Mouse (Mus musculus): ENCODE data around the gene Sar1a. TPM values are rescaled to one million over a fixed set of nuclear protein-coding genes. Genes with fewer than 3 reads are reported as not detected.

The Sar1a gene
- polyA plus RNA-seq, 1 experiment from 2014 or later: 257 TPM

DNA sequence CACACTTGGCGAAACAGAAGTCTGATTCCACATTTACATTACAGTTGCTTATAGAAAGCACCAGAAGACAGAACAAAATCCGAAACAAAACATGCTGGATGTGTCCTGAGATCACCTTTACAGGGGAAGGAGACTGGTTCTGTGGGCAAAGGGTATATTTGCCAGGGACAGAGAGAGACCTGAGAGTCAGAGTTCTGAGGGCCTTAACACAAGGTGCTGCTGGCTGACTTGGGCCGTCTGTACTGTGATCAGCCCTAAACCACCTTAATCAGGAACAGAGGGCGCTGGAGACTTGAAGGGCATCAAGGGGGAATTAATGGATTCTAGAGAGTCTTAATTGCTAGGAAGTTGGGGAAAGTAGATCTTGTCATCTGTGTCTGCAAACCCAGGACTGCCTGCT lies 13.5 kb downstream of the Sar1a start:
- H3K36me3 ChIP-seq: peaks cover 66% of the 10 kb centered on the region
- 65% methylated on average over 4 of the region's 4 CpGs for WGBS

DNA sequence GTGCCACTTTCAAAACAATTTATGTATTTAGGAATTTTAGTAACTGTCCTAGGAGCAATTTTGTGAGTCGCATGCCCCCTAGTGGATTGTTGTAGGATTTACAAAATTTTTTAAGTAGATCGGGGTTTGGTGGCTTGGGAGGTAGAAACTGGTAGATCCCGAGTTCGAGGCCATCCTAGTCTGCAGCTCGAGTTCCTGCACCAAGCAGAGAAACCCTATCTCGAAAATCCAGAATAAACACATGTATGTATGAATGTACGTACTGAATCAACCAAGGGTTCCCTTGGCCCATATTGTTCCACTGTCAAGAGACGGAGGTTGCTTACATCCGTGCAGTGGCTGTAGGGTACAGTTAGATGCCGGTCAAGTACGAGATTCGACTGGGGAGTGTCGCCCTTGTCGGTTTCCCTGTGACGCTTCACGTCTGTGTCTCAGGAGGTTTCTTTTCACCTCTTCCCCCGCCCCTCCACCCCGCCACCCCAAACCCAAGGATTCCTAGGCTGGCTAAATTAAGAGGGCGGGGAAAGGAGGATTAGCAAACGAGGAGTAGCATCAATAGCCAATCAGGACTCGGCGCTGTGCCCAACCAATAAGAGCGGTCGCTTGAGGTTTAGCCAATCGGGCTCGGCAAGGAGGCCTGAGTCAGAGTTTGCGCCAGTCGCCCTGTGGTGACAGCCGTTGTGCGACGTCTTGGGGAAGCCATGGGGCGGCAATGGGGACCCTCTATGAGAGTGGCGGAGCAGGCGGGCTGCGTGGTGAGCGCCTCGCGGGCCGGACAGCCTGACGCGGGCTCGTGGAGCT lies 15.0 kb downstream of the Sar1a start, which contains the start of gene Tysnd1:
Gene Tysnd1 (plus strand): TSS at position 645 of the 801 bp plus-strand sequence.
- peak within 1 kb of the TSS; percentile 95 for H3K4me3 ChIP-seq
- no peaks in the 10 kb centered on the region for H3K27me3 ChIP-seq

More for the DNA sequence above, 13.5 kb downstream of the Sar1a start:
- Histone ChIP-seq H3K9ac (no peak overlapping the region), H3K4me1 (peaks cover 16% of the 10 kb centered on the region), H3K9me3 (no peaks in the 10 kb centered on the region), H3K27me3 (no peaks in the 10 kb centered on the region), H3K4me3 (no peak overlapping the region), H3K4me2 (replicated peaks) (no peak overlapping the region), H3K27ac (no peak overlapping the region)
- ATAC-seq (ENCODE audit: insufficient number of reproducible peaks, insufficient read depth, low FRiP score, low TSS enrichment): no peak

DNA sequence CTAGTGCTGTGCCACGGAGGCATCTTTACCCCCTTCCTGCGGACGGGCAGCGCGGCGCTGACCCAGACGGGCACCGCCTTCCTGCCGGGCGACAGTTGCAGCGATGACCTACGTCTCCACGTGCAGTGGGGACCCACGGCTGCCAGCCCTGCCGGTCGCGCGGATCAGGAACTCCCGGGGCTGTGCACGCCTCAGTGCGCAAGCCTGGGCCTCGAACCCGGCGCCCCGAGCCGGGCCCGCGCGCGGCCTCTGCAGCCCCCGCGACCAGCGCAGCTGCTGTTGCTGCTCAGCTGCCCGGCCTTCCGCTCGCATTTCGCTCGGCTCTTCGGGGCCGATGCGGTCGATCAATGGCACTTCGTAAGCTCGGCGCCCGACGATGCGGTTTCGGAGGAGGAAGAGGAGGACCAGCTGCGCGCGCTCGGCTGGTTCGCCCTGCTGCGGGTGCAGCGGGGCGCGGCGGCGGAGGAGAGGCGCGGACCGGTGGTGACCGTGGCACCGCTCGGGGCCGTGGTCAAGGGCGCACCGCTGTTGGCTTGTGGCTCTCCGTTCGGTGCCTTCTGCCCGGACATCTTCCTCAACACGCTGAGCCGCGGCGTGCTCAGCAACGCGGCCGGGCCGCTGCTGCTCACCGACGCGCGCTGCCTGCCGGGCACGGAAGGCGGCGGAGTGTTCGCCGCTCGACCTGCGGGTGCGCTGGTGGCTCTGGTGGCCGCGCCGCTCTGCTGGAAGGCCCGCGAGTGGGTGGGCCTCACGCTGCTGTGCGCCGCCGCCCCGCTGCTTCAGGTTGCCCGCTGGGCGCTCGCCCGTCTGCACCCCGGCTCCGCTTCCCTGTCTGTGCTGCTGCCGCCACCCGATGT lies 15.8 kb downstream of the Sar1a start:
- H3K9ac ChIP-seq: peak overlapping the region; percentile 82
- under 1% methylated on average over 93 of the region's 111 CpGs for WGBS
- peaks cover 52% of the 10 kb centered on the region for H3K36me3 ChIP-seq
- no peaks in the 10 kb centered on the region for H3K9me3 ChIP-seq
- H3K4me2 ChIP-seq (replicated peaks): peak overlapping the region; percentile 100
- no peak overlapping the region for H3K27ac ChIP-seq
- ATAC-seq (ENCODE audit: insufficient number of reproducible peaks, insufficient read depth, low FRiP score, low TSS enrichment): no peak; the same call in 1 of the 2 replicates
- peaks cover 16% of the 10 kb centered on the region for H3K4me1 ChIP-seq
- H3K27me3 ChIP-seq: no peaks in the 10 kb centered on the region
- peak overlapping the region; percentile 95 for H3K4me3 ChIP-seq

More for the DNA sequence above, 15.0 kb downstream of the Sar1a start, which contains the start of gene Tysnd1:
- Histone ChIP-seq H3K27ac (0 out of 2 replicates have a peak within 1 kb of the TSS, but pooled peaks have one; percentile 54), H3K36me3 (peaks cover 60% of the 10 kb centered on the region), H3K9me3 (no peaks in the 10 kb centered on the region), H3K4me1 (peaks cover 16% of the 10 kb centered on the region), H3K9ac (peak within 1 kb of the TSS; percentile 82), H3K4me2 (replicated peaks) (peak within 1 kb of the TSS; percentile 100)
- WGBS: 1% methylated on average over 42 of the region's 42 CpGs
- ATAC-seq (ENCODE audit: insufficient number of reproducible peaks, insufficient read depth, low FRiP score, low TSS enrichment): peak; percentile 94

DNA sequence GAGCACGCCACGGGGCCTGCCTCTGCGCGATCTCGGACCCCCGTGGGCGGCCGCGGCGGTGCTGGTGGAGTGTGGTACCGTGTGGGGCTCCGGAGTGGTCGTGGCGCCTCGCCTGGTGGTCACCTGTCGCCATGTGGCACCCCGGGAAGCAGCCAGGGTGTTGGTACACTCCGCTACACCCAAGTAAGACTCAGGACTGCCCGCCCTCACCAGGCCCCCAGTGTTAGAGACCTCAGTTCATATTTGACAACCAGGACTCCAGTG lies 16.4 kb downstream of the Sar1a start:
- Histone ChIP-seq H3K4me2 (replicated peaks) (peak overlapping the region; percentile 100), H3K27ac (no peak overlapping the region), H3K9me3 (no peaks in the 10 kb centered on the region), H3K9ac (peak overlapping the region; percentile 82), H3K36me3 (peaks cover 52% of the 10 kb centered on the region), H3K27me3 (no peaks in the 10 kb centered on the region), H3K4me1 (peaks cover 16% of the 10 kb centered on the region), H3K4me3 (peak overlapping the region; percentile 95)
- no peak for ATAC-seq (ENCODE audit: insufficient number of reproducible peaks, insufficient read depth, low FRiP score, low TSS enrichment)
- 10% methylated on average over 19 of the region's 19 CpGs for whole genome bisulfite sequencing

DNA sequence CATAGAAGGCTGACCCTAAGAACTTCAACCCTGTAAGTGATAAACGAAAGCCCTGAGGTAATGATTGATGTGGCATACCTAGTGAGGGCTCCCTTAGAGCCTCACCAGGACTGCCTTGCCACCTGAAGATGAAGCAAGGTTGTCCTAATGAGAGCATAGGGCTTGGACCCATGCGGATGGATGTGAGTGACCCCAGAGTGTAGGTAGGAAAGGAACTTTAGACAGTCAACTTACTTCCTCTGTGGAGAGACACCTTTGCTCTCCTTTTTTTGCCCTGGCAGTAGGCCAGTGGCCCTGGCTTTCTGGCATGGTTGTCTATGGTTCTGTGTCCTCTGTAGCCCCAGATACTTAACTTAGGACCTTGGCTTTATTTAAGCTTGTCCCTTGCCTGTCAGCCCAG lies 16.9 kb downstream of the Sar1a start:
- Histone ChIP-seq H3K4me1 (peaks cover 16% of the 10 kb centered on the region), H3K9me3 (no peaks in the 10 kb centered on the region), H3K36me3 (peaks cover 52% of the 10 kb centered on the region), H3K27me3 (no peaks in the 10 kb centered on the region), H3K4me2 (replicated peaks) (peak overlapping the region; percentile 100), H3K9ac (peak overlapping the region; percentile 82), H3K4me3 (peak overlapping the region; percentile 95), H3K27ac (no peak overlapping the region)
- ATAC-seq (ENCODE audit: insufficient number of reproducible peaks, insufficient read depth, low FRiP score, low TSS enrichment): no peak
- WGBS: 82% methylated on average over 2 of the region's 2 CpGs

DNA sequence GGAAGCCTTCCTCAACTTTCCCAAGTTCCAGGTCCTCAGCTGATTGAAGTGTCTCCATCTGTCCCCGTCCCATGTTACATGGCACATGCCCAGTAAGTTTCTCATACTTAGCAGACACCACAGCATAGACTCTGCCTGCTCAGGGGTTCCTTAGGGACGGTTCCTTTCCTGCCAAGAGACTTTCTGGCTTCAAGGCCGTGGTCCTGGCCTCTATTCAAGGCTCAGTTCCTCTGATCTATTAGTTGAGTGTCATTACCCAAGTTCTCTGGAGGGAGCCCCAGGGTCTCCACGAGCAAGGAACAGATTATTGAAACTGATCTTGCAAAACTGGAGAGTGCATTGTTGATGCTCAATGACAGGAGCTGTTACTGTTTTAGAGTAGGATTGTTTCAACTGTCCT lies 24.6 kb downstream of the Sar1a start:
- Histone ChIP-seq H3K27me3 (no peaks in the 10 kb centered on the region), H3K9me3 (no peaks in the 10 kb centered on the region), H3K4me1 (no peaks in the 10 kb centered on the region), H3K27ac (no peak overlapping the region), H3K9ac (no peak overlapping the region), H3K4me3 (no peak overlapping the region), H3K36me3 (peaks cover 35% of the 10 kb centered on the region), H3K4me2 (replicated peaks) (no peak overlapping the region)
- WGBS: 82% methylated on average over 4 of the region's 4 CpGs
- ATAC-seq (ENCODE audit: insufficient number of reproducible peaks, insufficient read depth, low FRiP score, low TSS enrichment): no peak

DNA sequence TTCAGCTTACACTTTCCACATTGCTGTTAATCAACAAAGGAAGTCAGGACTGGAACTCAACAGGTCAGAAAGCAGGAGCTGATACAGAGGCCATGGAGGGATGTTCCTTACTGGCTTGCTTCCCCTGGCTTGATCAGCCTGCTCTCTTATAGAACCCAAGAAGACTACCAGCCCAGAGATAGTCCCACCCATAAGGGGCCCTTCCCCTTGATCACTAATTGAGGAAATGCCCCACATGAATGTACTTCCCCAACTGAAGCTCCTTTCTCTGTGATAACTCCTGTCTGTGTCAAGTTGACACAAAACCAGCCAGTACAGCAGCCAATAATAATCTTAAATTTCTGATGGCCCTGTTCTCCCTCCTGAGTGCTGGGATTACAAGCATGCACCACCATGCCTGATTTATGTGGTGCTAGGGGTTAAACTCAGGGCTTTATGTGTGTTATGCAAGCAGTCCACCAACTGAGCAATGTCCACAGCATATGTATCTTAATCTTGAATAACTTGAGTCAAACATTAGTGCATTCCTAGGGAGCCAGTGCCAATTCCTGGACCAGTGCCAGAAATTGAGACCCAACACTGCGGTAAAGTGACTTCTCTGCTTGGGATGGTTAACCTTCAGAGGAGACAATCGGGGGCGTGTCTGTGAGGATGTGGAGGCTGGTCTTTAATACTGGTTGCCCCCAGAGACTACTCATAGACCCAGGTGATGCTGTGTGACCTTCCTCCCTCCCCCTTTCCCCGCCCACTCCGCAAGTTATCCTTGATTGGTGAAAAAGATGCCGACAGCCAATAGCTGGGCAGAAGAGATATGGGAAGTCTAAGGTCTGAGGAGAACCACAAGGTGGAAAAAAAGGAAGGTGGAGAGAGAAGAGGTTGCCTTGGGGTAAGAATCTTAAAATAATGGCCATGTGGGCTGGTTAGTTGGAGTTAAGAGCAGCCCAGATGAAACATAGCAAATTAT lies 26.6 kb downstream of the Sar1a start:
- Histone ChIP-seq H3K27ac (no peak overlapping the region), H3K4me3 (no peak overlapping the region), H3K4me1 (no peaks in the 10 kb centered on the region), H3K9ac (no peak overlapping the region), H3K27me3 (0 out of 2 replicates have a peak, but pooled peaks cover 4% of the 10 kb centered on the region), H3K36me3 (peaks cover 26% of the 10 kb centered on the region), H3K9me3 (no peaks in the 10 kb centered on the region), H3K4me2 (replicated peaks) (no peak overlapping the region)
- ATAC-seq (ENCODE audit: insufficient number of reproducible peaks, insufficient read depth, low FRiP score, low TSS enrichment): no peak
- WGBS: 71% methylated on average over 6 of the region's 6 CpGs

DNA sequence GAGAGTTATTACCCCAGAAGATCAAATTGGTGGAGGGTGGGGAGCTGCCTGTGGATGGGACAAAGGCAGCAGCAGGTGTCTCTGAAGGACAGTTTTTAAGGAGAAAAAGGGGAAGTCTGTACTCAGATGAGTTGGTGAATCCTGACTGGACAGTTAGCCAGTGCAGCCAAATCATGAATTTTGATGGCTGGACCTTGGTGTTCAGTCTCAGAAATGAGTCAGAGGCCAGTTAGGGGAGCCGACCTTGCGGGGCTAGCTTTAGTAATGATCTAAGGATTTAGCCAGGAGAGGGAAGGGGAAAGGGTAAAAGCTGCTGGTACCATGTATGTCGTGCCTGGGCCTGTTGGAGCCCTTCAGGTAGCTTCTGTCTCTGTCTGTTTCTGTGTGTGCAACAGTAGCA lies 33.5 kb downstream of the Sar1a start:
- Histone ChIP-seq H3K27me3 (0 out of 2 replicates have a peak, but pooled peaks cover 4% of the 10 kb centered on the region), H3K9ac (no peak overlapping the region), H3K36me3 (no peaks in the 10 kb centered on the region), H3K4me1 (peaks cover 9% of the 10 kb centered on the region; the same call in 1 of the 2 replicates), H3K27ac (no peak overlapping the region), H3K4me2 (replicated peaks) (no peak overlapping the region), H3K9me3 (no peaks in the 10 kb centered on the region), H3K4me3 (no peak overlapping the region)
- no peak for ATAC-seq (ENCODE audit: insufficient number of reproducible peaks, insufficient read depth, low FRiP score, low TSS enrichment)
- 72% methylated on average over 3 of the region's 3 CpGs for WGBS

DNA sequence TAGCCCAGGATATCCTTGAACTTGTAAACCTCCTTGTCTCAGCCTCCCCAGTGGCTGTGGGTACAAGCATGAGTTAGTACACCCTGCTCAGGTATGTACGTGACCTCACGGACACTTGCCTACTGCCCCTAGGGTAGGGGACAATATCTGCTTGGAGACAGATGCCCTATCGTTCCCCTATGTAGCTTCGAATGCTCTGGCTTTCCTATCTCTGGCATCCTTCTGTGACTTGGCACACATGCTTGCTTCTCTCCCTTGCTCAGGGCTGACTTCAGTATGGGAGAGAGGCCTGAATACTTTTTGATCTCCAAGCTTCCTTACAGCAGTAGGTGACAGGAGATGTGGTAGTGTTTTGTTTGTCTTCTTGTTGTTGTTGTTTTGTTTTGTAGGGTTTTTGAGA lies 34.0 kb downstream of the Sar1a start:
- H3K36me3 ChIP-seq: no peaks in the 10 kb centered on the region
- 89% methylated on average over 4 of the region's 4 CpGs for WGBS
- H3K4me2 ChIP-seq (replicated peaks): no peak overlapping the region
- H3K9me3 ChIP-seq: no peaks in the 10 kb centered on the region
- H3K9ac ChIP-seq: no peak overlapping the region
- 0 out of 2 replicates have a peak, but pooled peaks cover 4% of the 10 kb centered on the region for H3K27me3 ChIP-seq
- no peak overlapping the region for H3K4me3 ChIP-seq
- H3K4me1 ChIP-seq: peaks cover 9% of the 10 kb centered on the region; the same call in 1 of the 2 replicates
- no peak for ATAC-seq (ENCODE audit: insufficient number of reproducible peaks, insufficient read depth, low FRiP score, low TSS enrichment)
- H3K27ac ChIP-seq: no peak overlapping the region

DNA sequence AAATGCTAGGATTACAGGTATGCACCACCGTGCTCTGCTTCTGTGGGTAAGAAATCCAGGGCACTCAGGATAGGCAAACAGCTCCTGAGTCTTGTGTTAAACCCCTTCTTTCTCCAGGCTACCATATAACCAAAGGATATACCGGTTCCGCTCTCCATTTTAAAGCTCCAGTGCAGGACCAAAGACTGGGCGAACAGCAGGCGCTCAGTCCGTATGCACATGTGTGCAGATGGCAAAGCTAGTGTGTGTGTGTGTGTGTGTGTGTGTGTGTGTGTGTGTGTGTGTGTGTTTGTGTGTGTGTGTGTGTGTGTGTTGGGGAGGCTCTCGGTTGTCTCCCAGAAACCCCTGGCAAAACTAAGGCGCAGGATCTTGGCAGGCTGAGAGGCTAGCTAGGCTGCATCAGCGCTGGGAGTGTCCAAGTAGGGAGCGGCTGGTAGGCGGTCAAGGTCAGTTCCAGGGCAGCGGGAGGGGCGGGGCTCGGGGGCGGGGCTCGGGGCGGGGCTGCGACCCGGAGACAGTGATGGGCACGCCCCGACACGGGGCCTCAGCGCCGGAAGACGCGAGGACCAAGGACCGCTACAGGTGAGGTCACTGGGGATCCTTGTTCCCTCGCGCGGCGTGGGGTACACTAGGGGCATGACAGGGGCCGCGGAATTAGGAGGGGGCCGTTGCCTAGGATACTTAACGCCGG lies 34.8 kb downstream of the Sar1a start, which contains the start of gene Aifm2:
Gene Aifm2 (plus strand): TSS at position 493 of the 691 bp plus-strand sequence.
- Histone ChIP-seq H3K36me3 (no peaks in the 10 kb centered on the region), H3K27ac (no peak within 1 kb of the TSS), H3K4me2 (replicated peaks) (peak within 1 kb of the TSS; percentile 86), H3K4me3 (peak within 1 kb of the TSS; percentile 57), H3K9me3 (no peaks in the 10 kb centered on the region), H3K9ac (peak within 1 kb of the TSS; percentile 48), H3K4me1 (peaks cover 9% of the 10 kb centered on the region; the same call in 1 of the 2 replicates), H3K27me3 (0 out of 2 replicates have a peak, but pooled peaks cover 4% of the 10 kb centered on the region)
- WGBS: 17% methylated on average over 27 of the region's 36 CpGs
- peak; percentile 77 for ATAC-seq (ENCODE audit: insufficient number of reproducible peaks, insufficient read depth, low FRiP score, low TSS enrichment)
